Mouse (Mus musculus): ENCODE measurements around the gene Abhd12b. TPM values are rescaled to one million over a fixed set of nuclear protein-coding genes. Genes with fewer than 3 reads are reported as not detected.
"Not testable (repeated sequence)": the region's sequence is repeated elsewhere in the genome, so short reads cannot be mapped to it uniquely, and the experiment has no call there.

Abhd12b gene
- polyA plus RNA-seq, 1 experiment from 2014 or later = not detected

DNA sequence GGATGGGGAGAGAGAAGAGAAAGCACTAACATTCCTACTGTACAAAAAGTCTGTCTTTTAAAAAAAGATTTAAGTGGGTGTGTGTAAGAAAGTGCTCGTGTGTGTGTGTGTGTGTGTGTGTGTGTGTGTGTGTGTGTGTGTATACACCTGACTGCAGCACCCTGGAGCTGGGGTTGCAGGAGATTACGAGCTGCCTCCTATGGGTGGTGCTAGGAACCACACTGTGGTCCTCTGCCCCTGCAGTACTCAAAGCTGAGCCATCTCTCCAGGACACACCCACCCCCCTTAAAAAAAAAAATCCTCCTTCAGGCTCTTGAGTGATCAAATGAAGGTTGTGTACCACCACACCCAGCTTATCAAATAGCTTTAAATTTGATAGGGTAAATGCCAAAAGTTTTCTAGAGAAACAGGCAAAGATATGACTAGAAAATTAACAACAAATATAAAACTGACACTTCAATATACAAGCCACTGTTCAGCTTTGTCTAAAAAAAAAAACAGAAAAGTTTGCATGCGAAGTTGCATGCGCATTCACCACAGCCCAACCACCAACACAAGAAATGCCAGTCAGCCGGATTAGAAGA lies 12.9 kb upstream of the Abhd12b start:
- H3K4me1 ChIP-seq = peaks cover 2% of the 10 kb centered on the region; the same call in 1 of the 2 replicates
- H3K4me3 ChIP-seq (replicated peaks) = no peak overlapping the region
- H3K4me2 ChIP-seq = no peak overlapping the region
- H3K9ac ChIP-seq = no peak overlapping the region
- WGBS = 83% methylated on average over 5 of the region's 5 CpGs
- H3K27ac ChIP-seq = no peak overlapping the region
- no peaks in the 10 kb centered on the region for H3K9me3 ChIP-seq
- no peaks in the 10 kb centered on the region for H3K27me3 ChIP-seq (replicated peaks)
- H3K36me3 ChIP-seq = no peaks in the 10 kb centered on the region
- ATAC-seq (ENCODE audit: insufficient read depth, low FRiP score, low read depth) = no peak

DNA sequence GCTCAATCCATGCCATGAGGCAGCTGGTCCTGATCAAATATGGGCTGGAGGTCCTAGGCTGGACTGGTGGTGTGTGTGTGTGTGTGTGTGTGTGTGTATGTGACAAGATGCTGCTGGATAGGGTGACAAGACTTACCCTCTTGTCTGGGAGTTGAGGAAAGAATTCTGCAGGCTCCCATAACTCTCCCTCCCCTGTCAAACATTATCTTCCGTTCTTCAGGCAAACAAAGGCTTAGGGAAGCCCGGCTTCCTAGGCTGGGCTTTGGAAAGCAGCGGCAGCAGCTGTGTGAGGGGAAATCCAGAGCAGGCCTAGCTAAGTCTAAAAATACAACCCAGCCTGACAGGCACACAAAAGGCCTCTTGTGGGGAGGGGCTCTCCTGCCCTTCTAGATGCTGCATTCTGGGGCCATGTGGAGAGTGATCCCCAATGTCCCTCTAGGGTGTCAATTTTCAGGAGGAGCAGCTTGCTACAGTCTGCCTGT lies 9.8 kb upstream of the Abhd12b start:
- H3K27ac ChIP-seq = peak overlapping the region; percentile 89
- not testable (repeated sequence) for H3K4me1 ChIP-seq; H3K4me3 ChIP-seq (replicated peaks); H3K36me3 ChIP-seq; H3K9me3 ChIP-seq; H3K27me3 ChIP-seq (replicated peaks); H3K4me2 ChIP-seq; H3K9ac ChIP-seq
- WGBS = 11% methylated on average over 3 of the region's 3 CpGs
- peak; percentile 72 for ATAC-seq (ENCODE audit: insufficient read depth, low FRiP score, low read depth)

DNA sequence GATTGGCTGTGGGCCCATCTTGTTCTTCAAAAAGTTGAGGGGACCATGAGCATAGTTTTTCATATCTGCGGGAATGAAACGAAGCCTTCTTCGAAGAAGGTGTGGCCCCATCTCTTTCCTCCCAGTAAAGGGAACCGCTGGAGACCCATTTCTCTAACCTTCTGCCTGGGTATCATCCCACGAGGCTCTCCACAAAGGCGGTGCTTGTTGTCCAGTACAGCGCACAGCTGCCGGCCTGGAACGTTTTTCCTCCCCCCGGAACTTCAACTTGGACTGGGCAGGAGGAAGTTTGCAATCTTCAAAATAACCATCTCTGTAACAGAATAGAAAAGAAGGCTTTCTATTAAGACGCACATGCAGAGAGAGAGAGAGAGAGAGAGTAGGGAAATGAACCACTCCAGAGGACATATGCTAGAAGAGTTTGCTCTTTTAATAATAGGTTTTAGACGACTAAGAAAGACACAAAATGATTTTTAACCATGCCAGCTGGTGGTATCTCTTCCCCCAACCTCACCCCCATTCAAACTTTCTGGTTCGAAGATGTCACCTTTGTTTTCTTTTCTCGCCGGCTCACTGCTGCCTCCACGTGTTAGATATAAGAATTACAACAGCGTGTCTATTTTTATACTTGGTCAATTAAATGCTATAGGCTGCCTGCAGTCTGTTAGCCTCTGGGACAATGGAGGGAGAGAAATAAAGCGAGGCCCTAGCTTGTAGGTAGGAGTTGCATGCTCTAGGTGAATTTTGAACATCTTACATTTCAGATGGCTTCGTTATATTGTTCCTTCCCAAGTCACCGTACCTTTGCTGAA lies 9.1 kb upstream of the Abhd12b start:
- H3K36me3 ChIP-seq = no peaks in the 10 kb centered on the region
- no peaks in the 10 kb centered on the region for H3K4me1 ChIP-seq
- H3K9ac ChIP-seq = no peak overlapping the region
- H3K4me2 ChIP-seq = peak overlapping the region; percentile 29; the same call in 1 of the 2 replicates
- H3K27me3 ChIP-seq (replicated peaks) = no peaks in the 10 kb centered on the region
- peak; percentile 29; the same call in 1 of the 2 replicates for ATAC-seq (ENCODE audit: insufficient read depth, low FRiP score, low read depth)
- no peaks in the 10 kb centered on the region for H3K9me3 ChIP-seq
- WGBS = 37% methylated on average over 20 of the region's 20 CpGs
- peak overlapping the region; percentile 89 for H3K27ac ChIP-seq
- no peak overlapping the region for H3K4me3 ChIP-seq (replicated peaks)

DNA sequence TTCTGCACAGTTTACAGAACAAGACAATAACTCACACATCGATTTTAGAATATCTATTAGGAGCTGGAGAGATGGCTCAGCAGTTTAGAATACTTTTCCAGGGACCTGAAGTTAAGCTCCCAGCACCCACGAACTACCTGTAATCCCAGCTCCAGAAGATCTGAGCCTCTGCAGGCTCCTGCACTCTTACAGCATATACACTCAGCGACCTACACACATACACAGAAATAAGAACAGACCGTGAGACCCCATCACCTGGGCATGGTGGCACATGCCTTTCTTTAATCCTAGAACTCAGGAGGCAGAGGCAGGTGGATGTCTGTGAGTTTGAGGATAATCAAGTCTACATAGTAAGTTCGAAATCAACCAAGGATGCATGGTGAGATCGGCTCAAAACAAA lies 8.4 kb upstream of the Abhd12b start:
- H3K4me3 ChIP-seq (replicated peaks) = no peak overlapping the region
- H3K9ac ChIP-seq = no peak overlapping the region
- H3K4me1 ChIP-seq = no peaks in the 10 kb centered on the region
- no peak overlapping the region for H3K4me2 ChIP-seq
- H3K27ac ChIP-seq = peak overlapping the region; percentile 89; the same call in 1 of the 2 replicates
- no peaks in the 10 kb centered on the region for H3K27me3 ChIP-seq (replicated peaks)
- no peaks in the 10 kb centered on the region for H3K36me3 ChIP-seq
- WGBS = 84% methylated on average over 6 of the region's 6 CpGs
- ATAC-seq (ENCODE audit: insufficient read depth, low FRiP score, low read depth) = no peak
- H3K9me3 ChIP-seq = no peaks in the 10 kb centered on the region

DNA sequence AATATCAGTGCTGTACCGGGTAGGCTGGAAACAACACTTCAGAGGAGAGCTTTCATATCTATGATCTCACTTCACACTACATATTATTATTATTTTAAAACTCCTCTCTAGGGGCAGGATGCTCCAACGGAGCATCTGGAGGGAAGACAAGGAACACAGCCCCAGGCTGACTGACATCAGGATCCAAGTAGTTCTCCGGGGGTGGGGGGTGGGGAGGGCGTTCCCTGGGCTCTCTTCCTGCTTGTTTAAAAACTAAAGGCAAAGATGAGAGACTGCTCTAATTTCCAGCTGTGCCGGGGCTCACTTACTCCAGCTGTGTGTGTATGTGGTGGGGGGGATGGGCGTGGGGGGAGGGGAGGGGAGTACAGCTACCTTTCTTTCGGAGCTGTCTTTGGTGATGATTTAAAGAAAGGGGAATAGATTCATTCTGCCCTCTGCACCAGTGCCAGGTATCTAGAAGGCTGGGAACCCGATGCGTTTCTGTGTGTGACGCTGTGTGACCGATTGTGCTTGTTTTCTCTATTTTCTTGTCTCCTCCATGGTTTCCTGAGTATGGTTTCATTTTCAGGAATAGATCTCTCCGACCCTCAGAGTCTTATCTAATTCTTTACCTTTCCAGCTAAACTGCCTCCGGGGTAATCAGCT lies 5.8 kb upstream of the Abhd12b start:
- Histone ChIP-seq H3K4me2 (peak overlapping the region; percentile 54), H3K9me3 (no peaks in the 10 kb centered on the region), H3K27ac (no peak overlapping the region; the same call in 1 of the 2 replicates), H3K9ac (no peak overlapping the region), H3K27me3 (replicated peaks) (no peaks in the 10 kb centered on the region), H3K4me3 (replicated peaks) (peak overlapping the region; percentile 35), H3K36me3 (no peaks in the 10 kb centered on the region), H3K4me1 (no peaks in the 10 kb centered on the region)
- WGBS = 4% methylated on average over 12 of the region's 13 CpGs
- peak; percentile 19; the same call in 1 of the 2 replicates for ATAC-seq (ENCODE audit: insufficient read depth, low FRiP score, low read depth)

- no peaks in the 10 kb centered on the region for H3K9me3 ChIP-seq
- no peaks in the 10 kb centered on the region for H3K36me3 ChIP-seq
- WGBS = 19% methylated on average over 11 of the region's 11 CpGs
- no peak overlapping the region for H3K9ac ChIP-seq
- H3K4me1 ChIP-seq = no peaks in the 10 kb centered on the region
- H3K4me3 ChIP-seq (replicated peaks) = peak overlapping the region; percentile 35; the same call in 1 of the 2 replicates
- 0 out of 2 replicates have a peak, but pooled peaks have one; percentile 27 for ATAC-seq (ENCODE audit: insufficient read depth, low FRiP score, low read depth)
- H3K27me3 ChIP-seq (replicated peaks) = no peaks in the 10 kb centered on the region
- H3K27ac ChIP-seq = peak overlapping the region; percentile 1; the same call in 1 of the 2 replicates
- peak overlapping the region; percentile 54 for H3K4me2 ChIP-seq
Observed at GRCm38 (mm10) chr12:70148631-70149265, 5.2 kb upstream of the Abhd12b start.

GRCm38 (mm10) chr12:70156222-70156621 lies 2.3 kb downstream of the Abhd12b start:
- no peak for ATAC-seq (ENCODE audit: insufficient read depth, low FRiP score, low read depth)
- no peak overlapping the region for H3K9ac ChIP-seq
- H3K4me2 ChIP-seq = no peak overlapping the region
- H3K27me3 ChIP-seq (replicated peaks) = no peaks in the 10 kb centered on the region
- H3K4me1 ChIP-seq = no peaks in the 10 kb centered on the region
- H3K4me3 ChIP-seq (replicated peaks) = no peak overlapping the region
- 67% methylated on average over 6 of the region's 6 CpGs for WGBS
- H3K9me3 ChIP-seq = no peaks in the 10 kb centered on the region
- no peak overlapping the region for H3K27ac ChIP-seq
- H3K36me3 ChIP-seq = no peaks in the 10 kb centered on the region

DNA sequence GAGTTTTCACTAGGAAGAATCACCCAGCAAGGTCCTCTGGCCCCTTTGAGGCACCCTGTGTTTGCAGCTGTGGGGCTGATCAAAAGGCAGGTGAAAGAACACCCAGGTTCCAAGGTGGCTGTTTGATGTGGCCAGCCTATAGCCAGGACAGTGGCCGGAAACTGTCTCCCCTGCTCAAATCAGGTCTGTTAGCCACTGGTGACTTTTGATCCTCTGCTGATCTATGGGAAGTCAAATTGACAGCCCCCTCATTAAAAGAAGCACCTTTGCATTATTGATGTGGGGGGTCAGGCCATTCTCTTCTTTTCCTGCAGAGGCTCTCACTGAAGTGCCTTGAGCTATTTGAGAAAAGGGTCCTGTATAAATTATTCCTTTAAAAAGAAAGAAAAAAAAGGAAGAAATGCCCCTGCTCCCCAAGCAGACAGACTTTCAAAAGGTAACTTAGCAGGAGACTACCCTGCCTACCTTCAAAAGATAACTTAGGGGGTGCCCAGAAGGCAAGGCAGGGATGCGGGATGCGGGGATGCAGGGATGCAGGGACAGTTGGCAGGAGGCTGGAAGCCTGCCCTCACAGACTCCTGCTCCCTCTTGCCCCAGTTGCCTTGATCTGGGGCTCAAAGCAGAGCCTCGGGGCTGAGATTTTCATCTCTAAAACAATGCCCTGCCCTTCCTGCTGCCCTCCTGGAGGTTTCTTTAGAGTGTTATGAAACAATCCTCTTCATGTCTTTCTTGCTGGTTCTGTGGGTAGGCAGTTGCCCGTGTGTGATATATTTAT lies 3.5 kb downstream of the Abhd12b start:
- Histone ChIP-seq H3K36me3 (no peaks in the 10 kb centered on the region), H3K27ac (no peak overlapping the region), H3K4me3 (replicated peaks) (no peak overlapping the region), H3K4me1 (no peaks in the 10 kb centered on the region), H3K9ac (no peak overlapping the region), H3K9me3 (no peaks in the 10 kb centered on the region), H3K4me2 (no peak overlapping the region), H3K27me3 (replicated peaks) (no peaks in the 10 kb centered on the region)
- WGBS = 48% methylated on average over 5 of the region's 5 CpGs
- no peak for ATAC-seq (ENCODE audit: insufficient read depth, low FRiP score, low read depth)

DNA sequence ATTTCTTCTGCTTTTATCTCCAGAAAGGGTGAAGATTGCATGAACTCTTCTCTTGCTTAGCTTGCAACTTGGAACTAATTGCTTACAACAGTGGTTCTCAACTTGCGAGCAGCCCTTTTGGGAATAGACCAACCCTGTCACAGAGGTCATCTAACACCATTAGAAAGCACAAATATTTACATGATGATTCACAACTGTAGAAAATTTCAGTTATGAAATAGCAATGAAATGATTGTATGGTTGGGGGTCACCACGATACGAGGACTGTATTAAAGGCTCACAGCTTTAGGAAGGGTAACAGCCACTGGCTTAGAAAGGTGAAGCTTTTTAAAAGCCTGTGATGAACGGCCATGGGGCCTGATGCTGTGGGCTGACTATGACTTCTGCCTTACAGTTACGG lies 7.1 kb downstream of the Abhd12b start:
- Histone ChIP-seq H3K9ac (no peak overlapping the region), H3K36me3 (no peaks in the 10 kb centered on the region), H3K4me2 (no peak overlapping the region), H3K27ac (no peak overlapping the region), H3K4me1 (peaks cover 5% of the 10 kb centered on the region; the same call in 1 of the 2 replicates), H3K9me3 (no peaks in the 10 kb centered on the region), H3K27me3 (replicated peaks) (no peaks in the 10 kb centered on the region), H3K4me3 (replicated peaks) (no peak overlapping the region)
- 43% methylated on average over 5 of the region's 5 CpGs for WGBS
- ATAC-seq (ENCODE audit: insufficient read depth, low FRiP score, low read depth) = no peak

DNA sequence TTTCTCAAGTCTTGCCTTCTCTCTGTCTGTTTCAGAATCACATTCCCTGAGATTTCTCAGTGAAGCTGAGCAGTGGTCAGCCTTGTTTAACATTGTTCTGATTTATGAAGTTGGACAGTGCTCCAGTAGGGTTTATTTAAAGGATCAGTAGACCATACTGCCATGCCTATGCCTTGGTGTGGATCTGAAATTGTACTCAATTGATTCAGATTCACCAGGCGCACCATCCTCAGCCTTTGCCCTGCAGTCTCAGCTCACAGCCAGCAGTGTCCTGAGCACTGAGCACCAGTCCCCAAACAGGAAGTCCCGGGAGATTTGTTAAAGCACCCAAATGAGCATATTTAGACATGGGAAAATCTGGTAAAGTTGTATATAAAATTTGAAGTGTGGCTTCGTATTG lies 10.8 kb downstream of the Abhd12b start:
- no peak for ATAC-seq (ENCODE audit: insufficient read depth, low FRiP score, low read depth)
- no peak overlapping the region for H3K9ac ChIP-seq
- H3K9me3 ChIP-seq = no peaks in the 10 kb centered on the region

DNA sequence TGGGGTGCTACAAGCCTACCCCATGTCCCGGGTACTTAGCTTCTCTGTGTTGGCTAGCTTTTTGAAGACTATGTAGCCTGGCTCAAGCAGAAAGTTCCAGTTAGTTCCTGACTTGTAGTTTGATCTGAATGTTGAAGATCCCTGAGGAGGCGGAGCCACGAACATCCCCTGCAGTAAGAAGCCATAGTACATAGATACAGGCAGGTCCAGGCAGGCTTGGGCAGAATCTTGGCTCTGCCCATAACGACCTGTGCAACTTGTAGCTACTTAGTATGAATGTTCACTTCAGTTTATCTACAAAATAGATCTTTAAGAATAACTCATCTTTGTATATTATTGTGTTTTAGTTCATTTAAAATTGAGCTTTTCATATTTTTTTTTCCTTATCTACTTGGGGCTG lies 14.0 kb downstream of the Abhd12b start:
- 81% methylated on average over 4 of the region's 4 CpGs for WGBS
- no peak overlapping the region for H3K9ac ChIP-seq
- ATAC-seq (ENCODE audit: insufficient read depth, low FRiP score, low read depth) = no peak
- no peak overlapping the region for H3K27ac ChIP-seq
- no peaks in the 10 kb centered on the region for H3K9me3 ChIP-seq
- no peak overlapping the region for H3K4me3 ChIP-seq (replicated peaks)
- H3K27me3 ChIP-seq (replicated peaks) = no peaks in the 10 kb centered on the region
- no peak overlapping the region for H3K4me2 ChIP-seq
- H3K4me1 ChIP-seq = peaks cover 5% of the 10 kb centered on the region; the same call in 1 of the 2 replicates
- H3K36me3 ChIP-seq = no peaks in the 10 kb centered on the region

More for the DNA sequence above, 10.8 kb downstream of the Abhd12b start:
- H3K36me3 ChIP-seq = no peaks in the 10 kb centered on the region
- H3K27me3 ChIP-seq (replicated peaks) = no peaks in the 10 kb centered on the region
- H3K4me3 ChIP-seq (replicated peaks) = no peak overlapping the region
- peaks cover 5% of the 10 kb centered on the region; the same call in 1 of the 2 replicates for H3K4me1 ChIP-seq
- no peak overlapping the region for H3K27ac ChIP-seq
- no peak overlapping the region for H3K4me2 ChIP-seq
- 56% methylated on average over 3 of the region's 3 CpGs for WGBS
